Mouse (Mus musculus) adrenal gland, postnatal 4 days (tissue): ENCODE results near the gene Nup62. TPM values are rescaled to one million over a fixed set of nuclear protein-coding genes. Genes with fewer than 3 reads are reported as not detected.
A peak's percentile ranks its signal among the peaks of the same experiment; 100 is the strongest.

Experiments used
- DNase-seq, 2 experiments: peaks; one replicate each; pipeline ENCODE4 v3.0.0; 2021 to 2022; ENCODE audit warnings: low spot score in 2 of 2, mixed read lengths in 2 of 2
- total RNA-seq, 2 experiments: library from RNA; stranded (reverse); gene quantifications; 2 replicates each; pipeline ENCODE4 v1.2.3; 2021

Nup62 gene
- total RNA-seq, 2 experiments from 2014 or later, result 60.1 to 65.5 TPM

GRCm38 (mm10) chr7:44818164-44818563 lies 2.3 kb downstream of the Nup62 start:
- DNase-seq, result no peak

- no peak for DNase-seq
Measured at GRCm38 (mm10) chr7:44818751-44819235, 2.9 kb downstream of the Nup62 start.

- no peak for DNase-seq
Measured at GRCm38 (mm10) chr7:44819391-44819790, 3.5 kb downstream of the Nup62 start.

GRCm38 (mm10) chr7:44819863-44820262 lies 4.0 kb downstream of the Nup62 start:
- DNase-seq, result no peak

GRCm38 (mm10) chr7:44820525-44820924 lies 4.6 kb downstream of the Nup62 start:
- DNase-seq, result no peak

GRCm38 (mm10) chr7:44821666-44822448 lies 6.0 kb downstream of the Nup62 start:
- no peak for DNase-seq

GRCm38 (mm10) chr7:44823409-44823808 lies 7.5 kb downstream of the Nup62 start:
- no peak for DNase-seq

- DNase-seq, result peak in 1 of 2 experiments; percentile 62
Measured at GRCm38 (mm10) chr7:44824872-44825271, 9.0 kb downstream of the Nup62 start.

- no peak for DNase-seq
Measured at GRCm38 (mm10) chr7:44826771-44827170, 10.9 kb downstream of the Nup62 start.

- no peak for DNase-seq
Measured at GRCm38 (mm10) chr7:44828706-44829105, 12.8 kb downstream of the Nup62 start.

GRCm38 (mm10) chr7:44832763-44833162 lies 16.9 kb downstream of the Nup62 start:
- no peak for DNase-seq

- no peak for DNase-seq
Measured at GRCm38 (mm10) chr7:44835373-44836015, 19.6 kb downstream of the Nup62 start.

GRCm38 (mm10) chr7:44836016-44836404 lies 20.1 kb downstream of the Nup62 start:
- DNase-seq, result no peak

- DNase-seq, result no peak
Measured at GRCm38 (mm10) chr7:44836423-44837053, 20.6 kb downstream of the Nup62 start.

GRCm38 (mm10) chr7:44838073-44838472 lies 22.2 kb downstream of the Nup62 start:
- DNase-seq, result no peak

- DNase-seq, result no peak
Measured at GRCm38 (mm10) chr7:44839171-44839490, 23.2 kb downstream of the Nup62 start.

- no peak for DNase-seq
Measured at GRCm38 (mm10) chr7:44839491-44840191, 23.8 kb downstream of the Nup62 start.

- DNase-seq, result no peak
Measured at GRCm38 (mm10) chr7:44840426-44840825, 24.5 kb downstream of the Nup62 start.

GRCm38 (mm10) chr7:44841825-44842463 lies 26.1 kb downstream of the Nup62 start:
- DNase-seq, result no peak

- DNase-seq, result no peak
Measured at GRCm38 (mm10) chr7:44845006-44845405, 29.1 kb downstream of the Nup62 start.

- no peak for DNase-seq
Measured at GRCm38 (mm10) chr7:44846804-44847203, 30.9 kb downstream of the Nup62 start.
